Mouse (Mus musculus) MEL (cell line): ENCODE results near the gene Rab1a. TPM values are rescaled to one million over a fixed set of nuclear protein-coding genes. Genes with fewer than 3 reads are reported as not detected.
"Not testable (repeated sequence)": the region's sequence is repeated elsewhere in the genome, so short reads cannot be mapped to it uniquely, and the experiment has no call there.

Source experiments
- DNase-seq: peaks from one replicate; pipeline ENCODE4 v3.0.0; 2011; ENCODE audit warnings: low read depth, low spot score
- H3K27ac ChIP-seq: 2 replicates; pipeline ENCODE4 v1.5.1; 2012; ENCODE audit warnings: low read depth, mild to moderate bottlenecking, control low read depth, low read length, moderate library complexity; ENCODE audit not compliant: control insufficient read depth
- H3K27me3 ChIP-seq, 2 experiments: fragments of 150-350 bp in 1 of 2; sonication (generic) in 1 of 2; 2 replicates each; pipeline ENCODE4 v1.6.1; 2012; ENCODE audit warnings: low read length in 2 of 2, mild to moderate bottlenecking in 2 of 2, improper control_type of control experiment in 1 of 2, moderate library complexity in 1 of 2; ENCODE audit not compliant: insufficient read depth in 2 of 2, control insufficient read depth in 1 of 2
- H3K36me3 ChIP-seq, 2 experiments: 2 replicates each; pipeline ENCODE4 v1.6.1; 2012 to 2014; ENCODE audit warnings: low read length in 2 of 2, improper control_type of control experiment in 1 of 2, inconsistent platforms in 1 of 2, mild to moderate bottlenecking in 1 of 2; ENCODE audit not compliant: insufficient read depth in 2 of 2, control insufficient read depth in 1 of 2
- H3K4me1 ChIP-seq, 2 experiments: fragments of 150-350 bp in 1 of 2; sonication (generic) in 1 of 2; 2 replicates each; pipeline ENCODE4 v1.6.1; 2012; ENCODE audit warnings: low read length in 2 of 2, improper control_type of control experiment in 1 of 2, mild to moderate bottlenecking in 1 of 2; ENCODE audit not compliant: insufficient read depth in 2 of 2, control insufficient read depth in 1 of 2
- H3K4me3 ChIP-seq, 2 experiments: fragments of 150-350 bp in 1 of 2; sonication (generic) in 1 of 2; 2 replicates each; pipeline ENCODE4 v1.5.1; 2012; ENCODE audit warnings: low read depth in 2 of 2, low read length in 2 of 2, mild to moderate bottlenecking in 2 of 2, moderate library complexity in 2 of 2, control low read depth in 1 of 2, improper control_type of control experiment in 1 of 2; ENCODE audit not compliant: control insufficient read depth in 1 of 2, insufficient read depth in 1 of 2
- H3K79me2 ChIP-seq: 2 replicates; pipeline ENCODE4 v1.6.1; 2012; ENCODE audit warnings: mild to moderate bottlenecking, low read length, moderate library complexity; ENCODE audit not compliant: control insufficient read depth, poor library complexity, insufficient read depth
- H3K9ac ChIP-seq: 2 replicates; pipeline ENCODE4 v1.6.1; 2012; ENCODE audit warnings: low read depth, mild to moderate bottlenecking, control low read depth, low read length, moderate library complexity; ENCODE audit not compliant: control insufficient read depth, poor library complexity, severe bottlenecking
- H3K9me3 ChIP-seq: fragments of 150-350 bp; sonication (generic); replicated peaks from 2 replicates; pipeline ENCODE4 v1.6.1; 2012; ENCODE audit warnings: mild to moderate bottlenecking, low read length, improper control_type of control experiment, moderate library complexity; ENCODE audit not compliant: insufficient read depth
- BHLHE40 ChIP-seq: IDR thresholded peaks from 2 replicates; pipeline ENCODE4 v1.6.1; 2012; ENCODE audit warnings: low read depth, mild to moderate bottlenecking, inconsistent platforms, low read length, improper control_type of control experiment, borderline replicate concordance
- CHD2 ChIP-seq: IDR thresholded peaks from 2 replicates; pipeline ENCODE4 v1.6.1; 2011; ENCODE audit warnings: low read length, improper control_type of control experiment
- CTCF ChIP-seq, 3 experiments: IDR thresholded peaks in 2 of 3; conservative IDR thresholded peaks in 1 of 3; 2 replicates each; pipeline ENCODE4 v1.5.1; 2011 to 2012; ENCODE audit warnings: low read length in 3 of 3, low read depth in 2 of 3, mild to moderate bottlenecking in 2 of 3, improper control_type of control experiment in 1 of 3, inconsistent platforms in 1 of 3, mixed read lengths in 1 of 3, moderate library complexity in 1 of 3; ENCODE audit not compliant: control insufficient read depth in 1 of 3, insufficient read depth in 1 of 3, poor library complexity in 1 of 3, severe bottlenecking in 1 of 3
- E2F4 ChIP-seq: IDR thresholded peaks from 2 replicates; pipeline ENCODE4 v1.6.1; 2011; ENCODE audit warnings: low read depth, low read length, improper control_type of control experiment, borderline replicate concordance
- ETS1 ChIP-seq: IDR thresholded peaks from 2 replicates; pipeline ENCODE4 v1.6.1; 2012; ENCODE audit warnings: low read depth, mild to moderate bottlenecking, inconsistent platforms, low read length, improper control_type of control experiment, moderate library complexity
- GABPA ChIP-seq: IDR thresholded peaks from 2 replicates; pipeline ENCODE4 v1.6.1; 2012; ENCODE audit warnings: low read depth, mild to moderate bottlenecking, inconsistent platforms, low read length, improper control_type of control experiment, moderate library complexity
- GATA1 ChIP-seq: IDR thresholded peaks from 2 replicates; pipeline ENCODE4 v1.6.1; 2011; ENCODE audit warnings: low read depth, low read length, improper control_type of control experiment
- MYC ChIP-seq: IDR thresholded peaks from 2 replicates; pipeline ENCODE4 v1.6.1; 2011; ENCODE audit warnings: low read depth, mild to moderate bottlenecking, low read length, improper control_type of control experiment, moderate library complexity
- RAD21 ChIP-seq: IDR thresholded peaks from 2 replicates; pipeline ENCODE4 v1.6.1; 2011; ENCODE audit warnings: mild to moderate bottlenecking, low read depth, low read length, improper control_type of control experiment
- SMC3 ChIP-seq: IDR thresholded peaks from 2 replicates; pipeline ENCODE4 v1.6.1; 2011; ENCODE audit warnings: low read depth, low read length, improper control_type of control experiment
- ZC3H11A ChIP-seq: IDR thresholded peaks from 2 replicates; pipeline ENCODE4 v1.6.1; 2012; ENCODE audit warnings: low read depth, mild to moderate bottlenecking, inconsistent platforms, low read length, improper control_type of control experiment
- ZNF384 ChIP-seq: IDR thresholded peaks from 2 replicates; pipeline ENCODE4 v1.6.1; 2012; ENCODE audit warnings: low read depth, mild to moderate bottlenecking, inconsistent platforms, low read length, improper control_type of control experiment
- polyA plus RNA-seq, 2 experiments: library from polyadenylated mRNA; stranded (reverse) in 1 of 2; unstranded in 1 of 2; fragments of >175 nt in 1 of 2; fragments of >200 nt in 1 of 2; gene quantifications; 2 replicates each; pipeline versions ENCODE4 v1.2.1 to v1.2.4; 2012; ENCODE audit warnings: low replicate concordance in 2 of 2, low read depth in 1 of 2; ENCODE audit not compliant: insufficient read length in 2 of 2, insufficient read depth in 1 of 2, missing spikeins in 1 of 2
- total RNA-seq: library from RNA; depleted of rRNA; stranded (reverse); fragments of 300-350 nt; gene quantifications from 2 replicates; pipeline ENCODE4 v1.2.3, GENCODE M21; 2012

The Rab1a gene
- total and polyA plus RNA-seq, 3 experiments: 79.5 to 336 (median 139) TPM

DNA sequence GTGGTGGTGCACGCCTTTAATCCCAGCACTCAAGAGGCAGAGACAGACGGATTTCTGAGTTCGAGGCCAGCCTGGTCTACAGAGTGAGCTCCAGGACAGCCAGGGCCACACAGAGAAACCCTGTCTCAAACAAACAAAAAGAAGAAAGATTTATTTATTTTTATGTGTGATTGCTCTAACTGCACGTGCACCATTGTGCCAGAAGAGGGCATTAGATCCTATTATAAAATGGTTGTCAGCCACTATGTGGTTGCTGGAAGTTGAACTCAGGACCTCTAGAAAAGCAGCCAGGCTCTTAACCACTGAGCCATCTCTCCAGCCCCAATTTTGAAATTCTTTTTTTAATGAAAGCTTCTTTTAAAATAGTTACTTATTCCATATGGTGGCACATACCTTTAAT lies 15.2 kb downstream of the Rab1a start:
- Histone ChIP-seq H3K27ac (no peak overlapping the region), H3K36me3 (peaks cover 23 to 46% of the 10 kb centered on the region in 2 experiments), H3K79me2 (peaks cover 48% of the 10 kb centered on the region), H3K4me3 (no peak overlapping the region), H3K4me1 (peaks cover 3 to 7% of the 10 kb centered on the region in 2 experiments; a peak in 3 of 4 replicates), H3K27me3 (no peaks in the 10 kb centered on the region), H3K9me3 (no peaks in the 10 kb centered on the region), H3K9ac (no peak overlapping the region)
- TF ChIP-seq SMC3 (peak; percentile 46), CTCF (IDR thresholded peaks at IDR 0.05 in 2 of 3, conservative IDR thresholded peaks at IDR 0.05 in 1 of 3; ENCODE audit: control insufficient read depth in 1 of 3, insufficient read depth in 1 of 3, low read depth in 2 of 3, low read length in 3 of 3, poor library complexity in 1 of 3, severe bottlenecking in 1 of 3) (peak; percentile 25 to 52 (median 31); a peak in 4 of 6 replicates), ZC3H11A (peak; percentile 31; the same call in 1 of the 2 replicates), RAD21 (peak; percentile 34), ZNF384 (peak; percentile 67), ETS1 (no peak), MYC (0 out of 2 replicates have a peak, but pooled peaks have one; percentile 39), BHLHE40 (no peak), GABPA (no peak)
- peak; percentile 64 for DNase-seq

DNA sequence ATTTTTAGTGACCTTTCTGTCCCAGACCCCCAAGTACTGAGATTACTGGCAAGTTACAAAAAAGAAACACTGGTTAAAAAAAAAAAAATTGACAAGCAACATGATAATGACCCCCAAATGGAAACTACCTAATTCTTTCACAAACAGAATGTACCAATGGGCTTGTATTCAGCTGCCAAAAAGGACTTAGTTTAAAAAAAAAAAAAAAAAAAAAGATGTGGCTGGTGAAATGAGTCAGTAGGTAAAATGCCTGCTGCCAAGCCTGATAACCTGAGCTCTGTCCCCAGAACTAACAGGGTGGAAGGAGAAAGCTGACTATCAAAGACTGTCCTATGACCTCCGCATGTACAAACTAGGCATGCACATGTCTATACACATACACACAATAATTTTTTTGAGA lies 16.0 kb downstream of the Rab1a start:
- no peak overlapping the region for H3K27ac ChIP-seq
- H3K4me1 ChIP-seq: peaks cover 0 to 3% of the 10 kb centered on the region in 2 experiments; a peak in 2 of 4 replicates
- H3K9me3 ChIP-seq: no peaks in the 10 kb centered on the region
- H3K9ac ChIP-seq: no peak overlapping the region
- H3K79me2 ChIP-seq: peaks cover 44% of the 10 kb centered on the region
- DNase-seq: no peak
- H3K4me3 ChIP-seq: no peak overlapping the region
- no peaks in the 10 kb centered on the region for H3K27me3 ChIP-seq
- TF ChIP-seq ZNF384 (peak; percentile 58), CHD2 (no peak), GATA1 (no peak), ETS1 (no peak), E2F4 (no peak)
- peaks cover 16 to 50% of the 10 kb centered on the region in 2 experiments for H3K36me3 ChIP-seq

DNA sequence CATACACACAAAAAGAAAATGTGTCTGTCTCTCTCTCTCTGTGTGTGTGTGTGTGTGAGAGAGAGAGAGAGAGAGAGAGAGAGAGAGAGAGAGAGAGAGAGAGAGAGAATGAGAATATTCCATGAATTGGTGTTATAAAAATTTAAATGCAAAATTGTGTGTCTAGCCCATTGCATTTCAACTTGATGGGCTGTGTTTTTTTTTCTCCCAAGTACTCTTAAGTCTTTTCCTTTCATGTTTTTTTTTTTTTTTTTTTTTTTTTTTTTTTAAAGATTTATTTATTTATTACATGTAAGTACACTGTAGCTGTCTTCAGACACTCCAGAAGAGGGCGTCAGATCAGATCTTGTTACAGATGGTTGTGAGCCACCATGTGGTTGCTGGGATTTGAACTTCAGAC lies 20.4 kb downstream of the Rab1a start:
- not testable (repeated sequence) for DNase-seq, H3K27ac ChIP-seq, H3K4me1 ChIP-seq, H3K9me3 ChIP-seq, H3K27me3 ChIP-seq, H3K4me3 ChIP-seq, H3K9ac ChIP-seq
- Histone ChIP-seq H3K79me2 (peaks cover 18% of the 10 kb centered on the region), H3K36me3 (peaks cover 10 to 69% of the 10 kb centered on the region in 2 experiments)
- peak; percentile 67 for TF ChIP-seq ZNF384
